Mouse (Mus musculus) spleen, adult 18-20 months (tissue): ENCODE data around the gene Cltb.

ENCODE experiments used
- DNase-seq, 2 experiments: peaks; one replicate each; pipeline ENCODE4 v3.0.0; 2022; ENCODE audit warnings: mixed read lengths in 2 of 2

Cltb gene

DNA sequence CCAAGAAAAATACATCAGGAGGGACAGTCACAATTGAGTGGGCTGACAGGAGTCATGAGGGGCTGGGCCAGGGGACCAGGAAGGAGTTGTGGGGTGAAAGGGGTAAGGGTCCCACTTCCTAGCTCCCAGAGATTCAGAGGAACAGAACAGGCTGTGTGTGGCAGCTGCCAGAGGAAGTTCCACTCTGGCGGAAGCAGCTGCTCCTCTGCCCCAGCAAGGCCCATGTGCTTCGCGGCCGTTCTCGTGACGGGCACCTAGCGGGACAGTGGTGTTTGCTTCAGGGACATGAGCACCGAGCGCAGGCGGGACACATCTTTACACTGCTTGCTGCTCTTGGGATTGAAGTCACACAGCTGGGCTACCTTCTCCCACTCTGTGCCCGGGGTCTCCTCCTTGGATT, 17.5 kb downstream of the Cltb start:
- no peak for DNase-seq

- no peak for DNase-seq
Measured at GRCm38 (mm10) chr13:54591776-54592356, 19.3 kb downstream of the Cltb start.

DNA sequence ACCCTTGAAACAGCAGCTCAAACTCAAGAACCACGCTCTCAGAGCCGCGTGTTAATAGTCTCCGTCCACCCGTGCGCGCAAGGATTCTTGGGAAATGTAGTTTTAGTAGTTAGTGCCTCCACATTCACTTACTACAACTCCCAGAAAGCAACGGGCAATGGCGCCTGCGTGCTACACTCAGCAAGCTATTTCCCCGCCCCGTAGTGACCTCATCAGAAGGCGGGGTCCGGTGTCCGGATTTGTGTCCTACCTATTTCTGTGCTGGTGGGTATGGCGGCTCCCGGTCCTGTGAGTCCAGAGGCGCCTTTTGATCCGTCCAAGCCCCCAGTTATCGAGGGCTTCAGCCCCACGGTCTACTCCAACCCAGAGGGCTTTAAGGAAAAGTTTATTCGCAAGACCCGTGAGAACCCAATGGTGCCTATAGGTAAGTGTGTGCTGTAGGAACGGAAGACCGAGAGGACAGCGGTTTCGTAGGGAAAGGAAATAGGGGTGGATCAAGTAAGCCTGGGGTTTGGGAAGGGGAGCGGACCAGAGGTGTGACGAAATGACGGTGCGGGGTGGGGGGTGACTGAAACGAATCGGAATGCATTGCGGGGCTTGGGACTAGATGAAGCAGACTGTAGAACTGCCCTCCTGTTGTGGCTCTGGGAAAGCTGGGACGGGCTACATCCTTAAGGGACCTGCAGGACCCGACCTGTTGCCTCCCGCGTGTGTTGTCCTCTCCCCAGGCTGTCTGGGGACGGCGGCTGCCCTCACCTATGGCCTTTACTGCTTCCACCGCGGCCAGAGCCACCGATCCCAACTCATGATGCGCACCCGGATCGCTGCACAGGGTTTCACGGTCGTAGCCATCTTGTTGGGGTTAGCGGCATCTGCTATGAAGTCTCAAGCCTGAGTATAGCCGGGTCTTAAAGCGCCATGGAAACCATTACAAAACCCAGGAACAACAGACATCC, 20.9 kb downstream of the Cltb start, which contains the start of the genes Nop16 and Higd2a:
Gene Nop16 (minus strand): TSS at position 95 of the 956 bp plus-strand sequence.
Gene Higd2a (plus strand): TSS at position 212 of the 956 bp plus-strand sequence.
- peak; percentile 93 to 95 for DNase-seq

DNA sequence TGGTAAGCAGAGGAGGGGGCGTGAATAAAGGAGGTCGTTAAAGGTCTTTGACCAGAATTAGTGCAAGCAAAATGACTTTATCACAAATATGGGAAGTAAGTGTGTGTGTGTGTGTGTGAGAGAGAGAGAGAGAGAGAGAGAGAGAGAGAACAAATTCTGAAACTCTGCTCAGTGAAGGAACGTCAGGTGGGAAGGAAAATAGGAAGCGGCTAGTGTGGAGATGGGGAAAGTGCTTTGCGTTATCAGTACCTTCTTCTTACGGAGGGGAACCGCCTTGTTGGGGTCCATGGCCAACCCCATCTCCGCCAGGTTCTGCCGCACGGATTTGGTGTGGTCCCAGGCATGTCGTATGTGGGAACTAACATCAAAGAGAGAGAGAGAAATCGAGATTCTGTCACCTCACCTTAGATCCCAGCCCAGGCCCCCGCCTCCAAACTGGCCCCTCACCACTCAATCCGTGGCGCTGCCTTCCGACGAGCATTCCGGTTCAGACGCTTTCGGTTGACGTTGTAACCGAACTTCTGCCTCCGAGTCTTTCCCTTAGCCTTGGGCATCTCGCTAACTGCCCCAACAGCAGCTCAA, 21.6 kb downstream of the Cltb start:
- no peak for DNase-seq

GRCm38 (mm10) chr13:54585831-54586230, 25.3 kb downstream of the Cltb start:
- DNase-seq = no peak

DNA sequence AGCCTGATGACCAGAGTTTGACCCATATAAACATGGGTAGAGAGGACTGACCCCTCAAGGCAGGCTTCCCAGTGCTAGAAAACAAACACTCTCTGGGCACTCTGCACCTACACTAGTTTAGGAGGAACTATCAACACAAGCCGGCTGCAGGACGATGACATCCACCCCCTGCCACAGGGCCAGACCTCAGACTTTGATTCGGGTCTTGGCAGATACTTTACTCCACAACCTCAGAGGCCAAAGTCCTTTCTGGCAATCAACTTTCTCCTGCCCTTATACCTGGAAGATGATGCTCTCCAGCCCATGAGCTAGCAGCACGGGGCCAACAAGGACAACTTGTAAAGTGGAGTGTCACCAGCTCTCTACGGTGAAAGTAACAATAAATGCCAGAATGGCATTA, 28.3 kb downstream of the Cltb start:
- DNase-seq = no peak

DNA sequence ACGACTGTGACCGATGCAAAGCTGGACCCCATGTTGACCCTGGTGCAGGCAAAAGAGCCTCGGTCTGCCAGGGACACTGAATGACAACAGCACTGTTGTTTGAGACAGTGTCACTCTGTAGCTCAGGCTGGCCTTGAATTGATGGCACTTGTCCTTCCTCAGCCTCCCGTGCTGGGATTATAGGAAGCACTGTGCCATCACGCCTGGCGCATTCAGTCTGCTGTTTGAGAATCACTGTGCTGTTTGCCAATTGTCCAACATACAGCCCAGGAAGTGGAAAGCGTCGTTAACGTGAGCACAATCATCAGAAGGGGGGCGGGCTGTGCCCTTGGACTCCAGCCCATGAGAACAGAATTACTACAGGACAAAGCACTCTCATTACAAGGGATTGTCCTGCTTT, 29.0 kb downstream of the Cltb start:
- no peak for DNase-seq

DNA sequence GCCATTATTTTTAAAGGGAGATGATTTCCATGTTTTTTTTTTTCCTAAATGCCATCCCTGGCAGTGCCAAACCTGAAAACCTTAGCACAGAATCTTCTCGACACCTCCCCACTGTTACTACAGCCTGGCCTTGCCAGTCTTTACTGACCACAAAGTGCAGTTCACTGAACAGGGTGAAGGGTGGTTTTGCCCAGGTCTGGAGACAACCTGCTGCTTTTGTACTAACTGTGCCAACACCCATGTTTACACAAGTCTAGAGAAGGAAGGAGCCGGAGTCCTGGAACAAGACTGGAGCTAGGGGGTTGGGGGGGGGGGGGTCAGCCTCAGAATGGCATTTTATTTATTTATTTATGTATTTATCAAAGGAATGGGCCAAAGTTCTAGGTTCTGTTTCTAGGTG, 29.8 kb downstream of the Cltb start:
- no peak for DNase-seq

DNA sequence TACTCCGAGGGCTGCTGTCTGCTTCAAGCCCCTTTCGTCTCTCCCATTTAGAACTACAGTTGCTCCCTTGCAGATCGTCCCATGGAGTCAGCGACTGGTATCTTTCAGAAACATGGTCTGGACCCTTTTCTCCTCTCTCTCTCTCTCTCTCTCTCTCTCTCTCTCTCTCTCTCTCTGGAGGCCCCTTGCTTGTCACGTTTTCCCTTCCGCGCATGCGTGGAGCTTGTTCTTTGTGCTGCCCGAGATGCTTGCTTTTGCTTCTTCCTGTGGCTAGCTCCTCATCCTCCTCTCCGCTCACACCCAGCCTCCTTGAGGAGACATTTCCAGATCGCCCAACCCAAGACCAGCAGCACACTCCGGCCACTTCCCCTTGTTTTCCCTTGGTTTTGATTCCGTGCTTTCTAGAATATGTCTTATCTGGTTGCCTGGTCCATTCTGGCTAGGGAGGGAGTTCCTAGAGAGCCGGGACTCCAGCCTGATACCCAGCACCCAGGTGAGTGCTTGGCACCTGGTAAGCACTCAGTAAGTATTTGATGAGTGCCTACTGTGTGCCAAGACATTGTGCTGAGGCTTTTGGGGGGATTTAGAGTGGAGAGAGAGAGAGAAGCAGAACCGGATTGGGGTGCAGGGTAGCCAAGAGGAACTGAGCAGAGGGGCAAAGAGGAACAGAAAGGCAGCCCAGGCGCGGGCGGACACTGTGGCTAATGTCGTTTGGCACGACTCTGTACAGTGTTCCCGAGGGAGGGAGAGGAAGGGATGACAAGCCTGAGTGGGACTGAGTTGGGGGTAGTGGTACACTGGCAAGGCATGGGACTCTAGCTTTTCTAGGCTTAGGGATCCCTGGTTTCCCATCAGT, 33.3 kb downstream of the Cltb start:
- DNase-seq = peak; percentile 41 to 50

DNA sequence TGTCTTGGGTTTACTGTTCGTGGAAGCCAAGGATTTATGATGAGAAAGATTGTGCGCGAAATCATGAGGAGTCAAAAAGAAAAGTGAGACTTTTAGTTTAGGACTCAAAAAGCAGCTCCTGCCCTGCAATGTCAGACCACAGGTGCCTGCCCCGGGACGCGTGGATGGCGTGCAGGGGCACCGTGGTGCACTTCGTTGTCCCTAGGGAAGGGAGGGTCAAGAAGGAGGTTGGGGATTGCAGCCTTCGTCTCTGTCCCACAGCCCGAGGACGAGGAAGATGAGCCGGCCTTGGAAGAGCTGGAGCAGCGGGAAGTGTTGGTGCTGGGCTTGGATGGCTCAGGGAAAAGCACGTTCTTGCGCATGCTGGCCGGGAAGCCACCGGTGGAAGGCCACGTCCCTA, 35.7 kb downstream of the Cltb start:
- peak in 1 of 2 experiments; percentile 12 for DNase-seq

DNA sequence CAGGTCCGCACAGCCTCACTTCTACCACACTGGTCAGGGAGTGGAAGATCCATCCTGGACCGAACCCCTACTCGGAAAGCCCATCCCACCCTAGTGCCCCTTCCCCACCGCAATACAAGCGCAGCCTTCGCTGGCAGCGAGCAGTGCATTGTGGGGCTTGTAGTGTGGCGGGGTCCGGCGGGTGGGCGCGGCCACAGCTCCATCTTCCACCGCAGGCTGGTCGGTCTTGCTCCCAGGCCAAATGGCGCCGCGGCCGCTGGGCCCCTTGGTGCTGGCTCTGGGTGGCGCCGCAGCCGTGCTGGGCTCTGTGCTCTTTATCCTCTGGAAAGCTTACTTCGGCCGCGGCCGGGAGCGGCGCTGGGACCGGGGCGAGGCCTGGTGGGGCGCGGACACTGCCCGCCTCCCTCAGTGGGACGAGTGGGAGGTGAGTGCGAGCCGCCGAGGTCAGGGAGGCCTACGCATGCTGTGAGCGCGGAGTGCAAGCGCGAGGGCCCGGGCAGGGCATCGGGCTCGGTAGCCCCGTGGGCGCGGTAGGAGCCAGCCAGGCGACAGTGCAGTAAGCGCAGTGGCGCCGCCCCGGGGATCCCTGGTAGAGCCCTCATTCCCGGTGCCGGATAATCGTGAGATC, 36.2 kb downstream of the Cltb start, which contains the start of gene Arl10:
Gene Arl10 (plus strand): TSS at position 162 of the 628 bp plus-strand sequence.
- DNase-seq = peak; percentile 49 to 71

GRCm38 (mm10) chr13:54572621-54573020, 38.5 kb downstream of the Cltb start:
- no peak for DNase-seq

DNA sequence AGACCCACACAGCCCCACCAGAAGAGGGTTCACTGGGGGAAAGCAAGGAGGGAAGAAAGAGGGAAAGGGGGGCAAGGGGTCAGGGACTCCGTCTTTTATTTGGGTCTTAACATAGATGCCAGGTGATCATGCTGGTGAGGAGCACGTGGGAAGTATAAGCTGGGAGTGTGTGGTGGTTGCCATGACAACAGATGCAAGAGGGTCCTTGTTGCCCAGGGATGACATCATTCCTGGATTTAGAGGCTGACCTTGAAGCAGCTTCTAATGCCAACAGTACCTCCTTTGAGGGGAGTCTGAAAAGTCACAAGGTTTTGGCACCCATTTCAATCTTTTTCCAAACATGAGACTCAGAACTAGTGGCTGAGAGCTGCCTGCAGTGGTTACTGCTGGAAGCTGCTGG, 39.5 kb downstream of the Cltb start:
- no peak for DNase-seq

- DNase-seq = no peak
Measured at GRCm38 (mm10) chr13:54570736-54571135, 40.4 kb downstream of the Cltb start.

GRCm38 (mm10) chr13:54569282-54569681, 41.9 kb downstream of the Cltb start:
- DNase-seq = no peak

GRCm38 (mm10) chr13:54568380-54568779, 42.8 kb downstream of the Cltb start:
- no peak for DNase-seq

GRCm38 (mm10) chr13:54565594-54566345, 45.4 kb downstream of the Cltb start:
- peak; percentile 40 to 57 for DNase-seq

- peak; percentile 89 to 97 for DNase-seq
Measured at GRCm38 (mm10) chr13:54565201-54565581, 46.0 kb downstream of the Cltb start, which contains the start of gene 4833439L19Rik. Gene 4833439L19Rik, minus strand, starts transcription at chr13:54565435.

DNA sequence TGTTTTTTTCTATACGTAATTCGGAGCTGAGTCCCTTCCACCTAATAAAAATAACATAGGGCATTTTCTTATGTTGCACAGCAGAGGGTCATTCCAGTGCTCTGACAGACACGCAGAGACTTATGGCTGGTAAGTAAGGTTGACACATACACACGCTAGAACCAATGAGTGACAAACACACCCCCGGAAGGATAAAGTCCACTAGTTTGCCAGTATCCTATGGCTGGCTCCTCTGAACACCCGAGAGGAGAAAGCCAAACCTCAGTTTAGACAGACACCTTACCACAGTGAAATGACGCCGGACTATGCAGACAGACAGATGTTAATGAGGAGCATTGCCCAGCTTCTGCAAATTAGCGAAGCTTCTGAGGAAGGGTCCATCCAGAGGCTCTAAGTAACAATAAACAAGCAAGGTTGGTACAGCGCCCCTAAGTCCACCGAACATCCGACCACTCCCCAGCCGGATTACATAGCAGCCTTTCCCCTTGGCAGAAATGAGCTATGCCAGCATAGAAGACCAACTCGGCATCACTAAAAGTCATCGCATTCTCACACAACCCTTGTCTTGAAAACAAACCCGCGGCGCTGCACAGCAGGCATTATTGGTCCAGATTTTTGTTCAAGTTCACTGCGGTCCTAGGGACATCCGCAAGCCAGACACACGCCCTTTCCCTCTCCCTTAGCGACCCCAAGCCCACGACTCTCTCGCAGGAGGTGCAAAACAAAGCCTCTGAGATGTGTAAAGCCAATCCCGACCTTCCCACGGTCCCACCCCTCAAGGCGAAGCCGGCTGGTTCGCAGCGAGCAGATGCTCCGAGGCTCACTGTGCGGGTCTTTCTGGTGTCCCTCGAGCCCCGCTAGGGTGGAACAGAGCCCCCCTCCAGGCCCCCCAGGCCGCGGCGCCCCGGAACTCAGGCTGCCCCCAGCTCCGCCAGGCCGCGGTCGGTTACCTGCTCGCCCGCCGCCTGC, 46.6 kb downstream of the Cltb start:
- peak in 1 of 2 experiments; percentile 16 for DNase-seq

GRCm38 (mm10) chr13:54562562-54562961, 48.6 kb downstream of the Cltb start:
- DNase-seq = no peak
